Mouse (Mus musculus): ENCODE data around the gene Csmd2. TPM values are rescaled to one million over a fixed set of nuclear protein-coding genes. Genes with fewer than 3 reads are reported as not detected.

Gene Csmd2
- polyA plus RNA-seq, 1 experiment from 2014 or later: 11.2 TPM

DNA sequence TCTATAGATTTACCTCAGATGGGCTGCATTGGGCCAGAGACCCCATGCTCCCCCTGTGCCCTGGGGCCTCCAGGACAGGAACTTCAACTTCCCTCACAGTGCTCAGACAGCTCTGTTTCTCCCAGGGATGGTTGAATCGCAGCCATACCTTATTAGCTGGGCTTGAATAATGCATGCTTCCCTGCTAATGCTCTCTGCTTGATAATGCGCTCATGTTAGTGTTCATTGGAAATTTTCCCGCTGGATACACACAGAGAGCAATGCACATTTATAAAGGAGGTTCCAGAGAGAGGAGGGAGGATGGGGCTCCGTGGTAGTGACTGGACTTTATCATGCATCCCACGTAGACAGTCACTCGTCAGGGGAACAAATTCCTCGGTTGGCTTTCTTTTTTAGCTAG, 300.4 kb downstream of the Csmd2 start:
- H3K9ac ChIP-seq (ENCODE audit: low read depth, low read length): no peak overlapping the region
- H3K4me1 ChIP-seq (ENCODE audit: control insufficient read depth, insufficient read depth, low read depth, low read length): peaks cover 7% of the 10 kb centered on the region
- 0 out of 2 replicates have a peak overlapping the region, but pooled peaks have one; percentile 45 for H3K27ac ChIP-seq (ENCODE audit: low read depth, low read length)
- no peak overlapping the region for H3K4me3 ChIP-seq (ENCODE audit: low read length)
- no peak overlapping the region for H3K4me2 ChIP-seq (ENCODE audit: low read length)
- ATAC-seq: peak; percentile 84
- no peaks in the 10 kb centered on the region for H3K27me3 ChIP-seq (replicated peaks; ENCODE audit: control insufficient read depth, insufficient read depth, low read length)
- H3K36me3 ChIP-seq (ENCODE audit: control insufficient read depth, insufficient read depth, low read length): no peaks in the 10 kb centered on the region
- no peaks in the 10 kb centered on the region for H3K9me3 ChIP-seq (ENCODE audit: control insufficient read depth, low read length)
- WGBS: 35% methylated on average over 7 of the region's 7 CpGs

GRCm38 (mm10) chr4:128304049-128304448, 316.4 kb downstream of the Csmd2 start:
- Histone ChIP-seq H3K9me3 (ENCODE audit: control insufficient read depth, low read length) (no peaks in the 10 kb centered on the region), H3K4me3 (ENCODE audit: low read length) (no peak overlapping the region)
- ATAC-seq: no peak

GRCm38 (mm10) chr4:128306011-128306410, 318.4 kb downstream of the Csmd2 start:
- Histone ChIP-seq H3K4me2 (ENCODE audit: low read length) (no peak overlapping the region), H3K4me3 (ENCODE audit: low read length) (no peak overlapping the region), H3K4me1 (ENCODE audit: control insufficient read depth, insufficient read depth, low read depth, low read length) (no peaks in the 10 kb centered on the region), H3K27ac (ENCODE audit: low read depth, low read length) (no peak overlapping the region), H3K9ac (ENCODE audit: low read depth, low read length) (no peak overlapping the region), H3K9me3 (ENCODE audit: control insufficient read depth, low read length) (no peaks in the 10 kb centered on the region), H3K27me3 (replicated peaks; ENCODE audit: control insufficient read depth, insufficient read depth, low read length) (no peaks in the 10 kb centered on the region), H3K36me3 (ENCODE audit: control insufficient read depth, insufficient read depth, low read length) (no peaks in the 10 kb centered on the region)
- WGBS: 97% methylated on average over 8 of the region's 8 CpGs
- ATAC-seq: no peak

More at GRCm38 (mm10) chr4:128304049-128304448, 316.4 kb downstream of the Csmd2 start:
- no peaks in the 10 kb centered on the region for H3K36me3 ChIP-seq (ENCODE audit: control insufficient read depth, insufficient read depth, low read length)
- 83% methylated on average over 8 of the region's 8 CpGs for WGBS
- no peaks in the 10 kb centered on the region for H3K4me1 ChIP-seq (ENCODE audit: control insufficient read depth, insufficient read depth, low read depth, low read length)
- no peak overlapping the region for H3K9ac ChIP-seq (ENCODE audit: low read depth, low read length)
- H3K27ac ChIP-seq (ENCODE audit: low read depth, low read length): no peak overlapping the region
- H3K4me2 ChIP-seq (ENCODE audit: low read length): no peak overlapping the region
- H3K27me3 ChIP-seq (replicated peaks; ENCODE audit: control insufficient read depth, insufficient read depth, low read length): no peaks in the 10 kb centered on the region

DNA sequence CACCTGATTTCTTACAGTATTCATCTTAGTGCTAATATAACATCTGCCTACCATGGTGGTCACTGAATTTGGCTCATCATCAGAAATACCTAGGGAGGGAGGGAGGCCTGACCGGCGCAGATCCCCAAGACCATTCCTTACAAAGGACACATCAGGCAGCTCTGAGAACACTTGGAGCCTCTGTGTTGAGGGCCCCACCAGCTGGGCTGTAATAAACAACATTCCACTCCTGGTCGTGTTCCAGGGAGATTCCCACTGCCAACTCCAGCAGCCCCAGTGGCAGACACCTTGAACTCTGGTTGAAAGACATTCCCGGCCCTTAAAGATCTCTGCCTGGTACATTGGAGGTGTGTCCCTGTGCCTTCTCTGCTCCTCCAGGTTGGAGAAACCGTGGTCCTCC, 327.7 kb downstream of the Csmd2 start:
- H3K4me2 ChIP-seq (ENCODE audit: low read length): no peak overlapping the region
- no peak for ATAC-seq
- H3K9me3 ChIP-seq (ENCODE audit: control insufficient read depth, low read length): no peaks in the 10 kb centered on the region
- 76% methylated on average over 5 of the region's 5 CpGs for WGBS
- no peaks in the 10 kb centered on the region for H3K36me3 ChIP-seq (ENCODE audit: control insufficient read depth, insufficient read depth, low read length)
- no peaks in the 10 kb centered on the region for H3K4me1 ChIP-seq (ENCODE audit: control insufficient read depth, insufficient read depth, low read depth, low read length)
- H3K27me3 ChIP-seq (replicated peaks; ENCODE audit: control insufficient read depth, insufficient read depth, low read length): no peaks in the 10 kb centered on the region
- no peak overlapping the region for H3K27ac ChIP-seq (ENCODE audit: low read depth, low read length)
- no peak overlapping the region for H3K9ac ChIP-seq (ENCODE audit: low read depth, low read length)
- no peak overlapping the region for H3K4me3 ChIP-seq (ENCODE audit: low read length)

GRCm38 (mm10) chr4:128317951-128318350, 330.3 kb downstream of the Csmd2 start:
- Histone ChIP-seq H3K4me1 (ENCODE audit: control insufficient read depth, insufficient read depth, low read depth, low read length) (no peaks in the 10 kb centered on the region), H3K9me3 (ENCODE audit: control insufficient read depth, low read length) (no peaks in the 10 kb centered on the region), H3K4me3 (ENCODE audit: low read length) (no peak overlapping the region), H3K27ac (ENCODE audit: low read depth, low read length) (no peak overlapping the region), H3K36me3 (ENCODE audit: control insufficient read depth, insufficient read depth, low read length) (0 out of 2 replicates have a peak, but pooled peaks cover 4% of the 10 kb centered on the region), H3K9ac (ENCODE audit: low read depth, low read length) (no peak overlapping the region), H3K27me3 (replicated peaks; ENCODE audit: control insufficient read depth, insufficient read depth, low read length) (no peaks in the 10 kb centered on the region), H3K4me2 (ENCODE audit: low read length) (no peak overlapping the region)
- ATAC-seq: no peak
- WGBS: 91% methylated on average over 4 of the region's 4 CpGs

DNA sequence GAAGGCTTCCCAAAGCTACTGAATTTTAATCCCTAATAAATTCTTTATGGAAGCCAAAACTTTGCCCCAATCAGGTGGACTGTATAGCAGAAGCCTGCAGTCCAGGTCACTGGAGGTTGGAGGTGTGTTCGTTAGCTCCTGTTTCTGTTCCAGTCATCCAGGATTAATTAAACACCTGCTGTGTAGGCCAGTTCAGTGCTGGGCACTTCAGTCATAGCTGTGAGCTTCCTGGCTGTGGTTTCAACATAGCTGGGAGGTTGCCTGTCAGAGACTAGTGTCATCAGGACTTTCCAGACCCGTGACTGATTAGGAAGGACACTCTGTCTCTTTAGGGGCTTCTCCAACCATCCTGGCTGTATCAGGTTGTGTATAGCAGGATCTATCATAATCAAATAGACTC, 337.9 kb downstream of the Csmd2 start:
- no peak for ATAC-seq
- Histone ChIP-seq H3K4me3 (ENCODE audit: low read length) (no peak overlapping the region), H3K9me3 (ENCODE audit: control insufficient read depth, low read length) (no peaks in the 10 kb centered on the region), H3K4me1 (ENCODE audit: control insufficient read depth, insufficient read depth, low read depth, low read length) (peaks cover 2% of the 10 kb centered on the region; the same call in 1 of the 2 replicates), H3K9ac (ENCODE audit: low read depth, low read length) (no peak overlapping the region), H3K27ac (ENCODE audit: low read depth, low read length) (no peak overlapping the region), H3K36me3 (ENCODE audit: control insufficient read depth, insufficient read depth, low read length) (0 out of 2 replicates have a peak, but pooled peaks cover 4% of the 10 kb centered on the region), H3K4me2 (ENCODE audit: low read length) (no peak overlapping the region), H3K27me3 (replicated peaks; ENCODE audit: control insufficient read depth, insufficient read depth, low read length) (no peaks in the 10 kb centered on the region)
- 58% methylated on average over 2 of the region's 2 CpGs for WGBS

DNA sequence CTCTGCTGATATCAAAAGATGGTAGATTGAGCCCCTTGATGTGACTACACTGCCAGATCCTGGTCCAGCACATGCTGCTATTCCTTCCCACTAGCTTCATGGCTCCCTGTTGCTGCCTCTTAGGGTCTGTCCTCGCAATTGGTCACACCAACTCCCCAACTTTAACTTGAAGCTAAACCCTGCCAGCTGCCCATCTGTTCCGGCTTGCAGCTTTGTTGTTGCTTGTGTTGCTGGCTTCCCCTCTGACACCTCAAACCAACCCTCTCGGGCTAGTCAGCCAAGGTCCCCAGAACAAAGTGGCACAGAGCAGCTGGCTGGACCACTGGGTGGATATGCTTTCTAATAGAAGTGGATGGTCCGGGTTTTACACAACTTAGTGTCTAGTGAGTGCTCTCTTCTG, 339.1 kb downstream of the Csmd2 start:
- Histone ChIP-seq H3K4me1 (ENCODE audit: control insufficient read depth, insufficient read depth, low read depth, low read length) (peaks cover 2% of the 10 kb centered on the region; the same call in 1 of the 2 replicates), H3K9ac (ENCODE audit: low read depth, low read length) (no peak overlapping the region), H3K27me3 (replicated peaks; ENCODE audit: control insufficient read depth, insufficient read depth, low read length) (no peaks in the 10 kb centered on the region), H3K4me2 (ENCODE audit: low read length) (no peak overlapping the region), H3K36me3 (ENCODE audit: control insufficient read depth, insufficient read depth, low read length) (0 out of 2 replicates have a peak, but pooled peaks cover 4% of the 10 kb centered on the region), H3K9me3 (ENCODE audit: control insufficient read depth, low read length) (no peaks in the 10 kb centered on the region), H3K4me3 (ENCODE audit: low read length) (no peak overlapping the region), H3K27ac (ENCODE audit: low read depth, low read length) (no peak overlapping the region)
- WGBS: 72% methylated on average over 4 of the region's 4 CpGs
- no peak for ATAC-seq

GRCm38 (mm10) chr4:128327421-128327820, 339.8 kb downstream of the Csmd2 start:
- Histone ChIP-seq H3K4me3 (ENCODE audit: low read length) (no peak overlapping the region), H3K36me3 (ENCODE audit: control insufficient read depth, insufficient read depth, low read length) (0 out of 2 replicates have a peak, but pooled peaks cover 3% of the 10 kb centered on the region), H3K4me1 (ENCODE audit: control insufficient read depth, insufficient read depth, low read depth, low read length) (peaks cover 2% of the 10 kb centered on the region; the same call in 1 of the 2 replicates), H3K9me3 (ENCODE audit: control insufficient read depth, low read length) (no peaks in the 10 kb centered on the region), H3K27ac (ENCODE audit: low read depth, low read length) (no peak overlapping the region), H3K27me3 (replicated peaks; ENCODE audit: control insufficient read depth, insufficient read depth, low read length) (no peaks in the 10 kb centered on the region), H3K4me2 (ENCODE audit: low read length) (no peak overlapping the region), H3K9ac (ENCODE audit: low read depth, low read length) (no peak overlapping the region)
- ATAC-seq: no peak
- WGBS: 86% methylated on average over 6 of the region's 6 CpGs

DNA sequence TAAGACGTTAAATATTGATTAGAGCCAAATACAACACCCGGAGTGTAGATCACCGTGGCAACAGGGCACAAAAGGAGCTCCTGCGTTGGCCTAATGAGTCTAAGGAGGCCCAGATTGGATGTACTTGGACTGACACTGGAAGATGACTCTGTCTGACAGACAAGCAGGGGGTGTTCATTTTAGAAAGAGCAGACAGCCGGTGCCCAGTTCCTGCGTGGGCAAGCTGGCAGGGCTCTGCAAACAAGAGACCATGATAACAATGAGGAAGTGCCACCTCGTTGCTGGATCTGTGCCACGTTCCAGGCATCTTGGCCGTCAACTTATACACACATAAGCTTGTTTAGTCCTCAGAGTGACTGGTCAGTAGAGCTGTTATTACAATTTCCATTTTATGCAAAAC, 342.9 kb downstream of the Csmd2 start:
- Histone ChIP-seq H3K4me1 (ENCODE audit: control insufficient read depth, insufficient read depth, low read depth, low read length) (peaks cover 2% of the 10 kb centered on the region; the same call in 1 of the 2 replicates), H3K36me3 (ENCODE audit: control insufficient read depth, insufficient read depth, low read length) (no peaks in the 10 kb centered on the region), H3K9ac (ENCODE audit: low read depth, low read length) (no peak overlapping the region), H3K4me3 (ENCODE audit: low read length) (no peak overlapping the region), H3K27ac (ENCODE audit: low read depth, low read length) (no peak overlapping the region), H3K9me3 (ENCODE audit: control insufficient read depth, low read length) (no peaks in the 10 kb centered on the region), H3K4me2 (ENCODE audit: low read length) (no peak overlapping the region), H3K27me3 (replicated peaks; ENCODE audit: control insufficient read depth, insufficient read depth, low read length) (no peaks in the 10 kb centered on the region)
- 52% methylated on average over 9 of the region's 9 CpGs for WGBS
- ATAC-seq: peak; percentile 52; the same call in 1 of the 2 replicates
